Comparison of ENCODE assay signal across 19 mouse cellular contexts in the genomic region with DNA sequence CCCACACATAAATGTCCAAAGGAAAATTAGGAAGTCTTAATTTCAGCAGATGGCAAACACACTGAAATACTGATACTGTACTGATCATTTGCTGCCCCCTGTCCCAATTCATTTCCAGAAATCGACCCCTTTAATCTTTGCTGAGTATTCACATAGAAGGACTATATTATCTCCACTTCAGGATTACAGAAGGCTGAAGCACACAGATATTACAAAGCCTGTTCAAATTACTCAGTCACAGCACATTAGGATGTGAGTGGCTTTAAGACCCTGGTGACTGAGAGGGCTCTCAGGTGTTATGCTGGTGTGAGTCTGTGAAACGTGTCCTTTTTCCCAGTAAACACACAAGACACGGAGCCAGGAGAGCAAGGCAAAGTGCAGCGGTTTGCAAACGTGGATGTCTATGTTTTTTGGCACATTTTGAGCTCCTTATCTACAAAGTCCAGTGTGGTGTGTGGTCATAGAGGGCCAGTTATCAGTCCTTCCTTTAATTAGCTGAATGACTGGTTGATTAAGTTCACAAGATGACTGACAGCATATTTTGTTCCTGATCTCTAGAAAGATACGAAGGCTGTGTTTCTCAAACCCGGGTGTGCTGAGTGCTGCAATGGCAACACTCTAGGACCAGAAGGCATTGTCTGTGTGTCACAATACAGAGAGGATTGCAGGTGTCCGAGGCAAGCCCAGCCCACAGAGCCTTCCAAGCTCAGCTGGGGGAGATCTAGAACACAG.
DNase-seq lines count a peak whose midpoint lies in the region; ATAC-seq lines count a peak whose summit lies in the region.
"Had no signal": no experiment of that assay in that cellular context is flagged by ENCODE, and none has a peak within 500 bp of the region (broad histone marks: within the 10 kb centered on the region; RNA-seq: fewer than 3 reads in every experiment).

No protein-coding gene starts in this region.

- no peak overlapping the region for H3K4me3 ChIP-seq in intestine, embryonic 16.5 days (ENCODE audit: low read length)
- H3K4me3 ChIP-seq in intestine, embryonic 15.5 days (replicated peaks): no peak overlapping the region
- H3K4me3 ChIP-seq: gastrocnemius, adult 2 months; heart, adult 2 months; hindbrain, embryonic 13.5 days; left cerebral cortex, adult 2 months; neural tube, embryonic 12.5 days had no signal

- H3K4me2 ChIP-seq in intestine, embryonic 16.5 days (ENCODE audit: low read depth, low read length): no peak overlapping the region
- no peak overlapping the region for H3K4me2 ChIP-seq in intestine, embryonic 15.5 days (replicated peaks)
- H3K4me2 ChIP-seq: hindbrain, embryonic 13.5 days; neural tube, embryonic 12.5 days had no signal

- no peaks in the 10 kb centered on the region for H3K27me3 ChIP-seq in intestine, embryonic 16.5 days (replicated peaks; ENCODE audit: control insufficient read depth, insufficient read depth, low read length)
- H3K27me3 ChIP-seq in intestine, embryonic 15.5 days (replicated peaks): no peaks in the 10 kb centered on the region
- H3K27me3 ChIP-seq: hindbrain, embryonic 13.5 days; neural tube, embryonic 12.5 days had no signal

- no peaks in the 10 kb centered on the region for H3K4me1 ChIP-seq in intestine, embryonic 16.5 days (ENCODE audit: control insufficient read depth, insufficient read depth, low read length)
- no peaks in the 10 kb centered on the region for H3K4me1 ChIP-seq in intestine, embryonic 15.5 days (replicated peaks)
- H3K4me1 ChIP-seq: hindbrain, embryonic 13.5 days; neural tube, embryonic 12.5 days had no signal

- no peak overlapping the region for H3K27ac ChIP-seq in intestine, embryonic 16.5 days (ENCODE audit: low read length)
- H3K27ac ChIP-seq in intestine, embryonic 15.5 days: no peak overlapping the region
- H3K27ac ChIP-seq: gastrocnemius, adult 2 months; heart, adult 2 months; hindbrain, embryonic 13.5 days; left cerebral cortex, adult 2 months; neural tube, embryonic 12.5 days had no signal

- H3K9me3 ChIP-seq in intestine, embryonic 16.5 days (ENCODE audit: control insufficient read depth, low read length): no peaks in the 10 kb centered on the region
- no peaks in the 10 kb centered on the region for H3K9me3 ChIP-seq in intestine, embryonic 15.5 days
- H3K9me3 ChIP-seq: hindbrain, embryonic 13.5 days; neural tube, embryonic 12.5 days had no signal

- no peaks in the 10 kb centered on the region for H3K36me3 ChIP-seq in intestine, embryonic 16.5 days (ENCODE audit: control insufficient read depth, insufficient read depth, low read length)
- H3K36me3 ChIP-seq in intestine, embryonic 15.5 days: no peaks in the 10 kb centered on the region
- H3K36me3 ChIP-seq: hindbrain, embryonic 13.5 days; neural tube, embryonic 12.5 days had no signal

- H3K9ac ChIP-seq in intestine, embryonic 16.5 days (ENCODE audit: low read depth, low read length): no peak overlapping the region
- H3K9ac ChIP-seq in intestine, embryonic 15.5 days: no peak overlapping the region
- H3K9ac ChIP-seq: hindbrain, embryonic 13.5 days; neural tube, embryonic 12.5 days had no signal

- peak; percentile 40 for DNase-seq in c-Kit-positive CD71-positive TER-119-negative erythroid progenitor cells, embryonic 14.5 days (ENCODE audit: low read depth)
- peak; percentile 7 for DNase-seq in liver
- no peak for DNase-seq in kidney, adult 11 months
- no peak for DNase-seq in cerebellum, postnatal 25 days
- no peak for DNase-seq in kidney, postnatal 4 days
- DNase-seq: adrenal gland, postnatal 14 days; cerebellum, postnatal 36 days; gastrocnemius, adult 2 months; heart, adult 2 months; kidney, adult 2 months; lung, postnatal 36 days; right cerebral cortex, postnatal 4 days had no signal

- 62% methylated on average over 8 of the region's 8 CpGs for WGBS in intestine, embryonic 16.5 days
- 59% methylated on average over 8 of the region's 8 CpGs for whole genome bisulfite sequencing in intestine, embryonic 15.5 days

- peak; percentile 44; the same call in 1 of the 2 replicates for ATAC-seq in intestine, embryonic 16.5 days
- no peak for ATAC-seq in intestine, embryonic 15.5 days
- peak; percentile 58 for ATAC-seq in megakaryocyte, adult 5-6 weeks (ENCODE audit: poor library complexity, severe bottlenecking)
- ATAC-seq: forebrain, embryonic 16.5 days had no signal

Comparison
In these comparisons a context has a peak if more than half of its experiments do, and no peak if none do; other contexts are left out.
1. DNase-seq: peak in c-Kit-positive CD71-positive TER-119-negative erythroid progenitor cells, embryonic 14.5 days (single experiment) and liver (single experiment); none in kidney, adult 11 months (single experiment), cerebellum, postnatal 25 days (0 of 2) and kidney, postnatal 4 days (0 of 2).